Mouse (Mus musculus): ENCODE measurements around the gene Gm20696. TPM values are rescaled to one million over a fixed set of nuclear protein-coding genes. Genes with fewer than 3 reads are reported as not detected.

The Gm20696 gene
- polyA plus RNA-seq, 1 experiment = 1.8 TPM

DNA sequence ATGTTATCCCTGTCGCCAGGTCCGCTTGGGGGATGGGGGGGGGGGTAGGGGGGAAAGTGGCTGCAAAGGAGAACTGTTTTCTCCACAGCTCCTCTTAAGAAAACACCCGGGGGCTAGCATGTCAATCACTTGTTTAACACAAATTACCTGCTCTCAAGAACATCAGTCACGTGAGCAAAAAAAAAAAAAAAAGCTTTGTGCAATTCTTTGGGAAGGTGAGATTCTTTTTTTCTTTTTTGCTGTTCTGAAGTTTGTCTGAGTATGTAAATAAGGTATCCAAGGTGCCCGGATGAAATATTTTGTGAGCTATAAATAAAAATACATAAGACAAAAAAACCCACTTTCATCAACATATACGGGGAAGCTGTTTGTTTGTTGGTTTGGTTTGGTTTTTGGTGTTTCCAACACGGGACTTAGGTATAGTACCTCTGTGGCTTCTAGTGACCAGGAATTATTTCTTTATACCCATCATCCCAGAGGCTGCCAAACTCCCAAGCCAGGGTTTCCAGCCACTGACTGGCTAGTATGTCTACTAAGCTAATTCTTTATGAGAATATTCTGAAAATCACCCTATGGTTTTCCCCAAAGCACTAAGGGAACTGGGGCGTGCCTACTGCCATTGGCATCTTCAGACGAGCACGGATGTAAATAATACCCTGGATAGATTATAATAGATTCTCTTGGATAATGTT, 142.8 kb downstream of the Gm20696 start:
- DNase-seq (ENCODE audit: low read depth) = no peak
- TF ChIP-seq CTCF (IDR thresholded peaks at IDR 0.05; ENCODE audit: borderline replicate concordance, extremely low read depth, insufficient read depth, insufficient read length) = no peak
- no peak for TF ChIP-seq POLR2A (IDR thresholded peaks at IDR 0.05; ENCODE audit: borderline replicate concordance, extremely low read depth, insufficient read depth, insufficient read length, poor library complexity, severe bottlenecking)

DNA sequence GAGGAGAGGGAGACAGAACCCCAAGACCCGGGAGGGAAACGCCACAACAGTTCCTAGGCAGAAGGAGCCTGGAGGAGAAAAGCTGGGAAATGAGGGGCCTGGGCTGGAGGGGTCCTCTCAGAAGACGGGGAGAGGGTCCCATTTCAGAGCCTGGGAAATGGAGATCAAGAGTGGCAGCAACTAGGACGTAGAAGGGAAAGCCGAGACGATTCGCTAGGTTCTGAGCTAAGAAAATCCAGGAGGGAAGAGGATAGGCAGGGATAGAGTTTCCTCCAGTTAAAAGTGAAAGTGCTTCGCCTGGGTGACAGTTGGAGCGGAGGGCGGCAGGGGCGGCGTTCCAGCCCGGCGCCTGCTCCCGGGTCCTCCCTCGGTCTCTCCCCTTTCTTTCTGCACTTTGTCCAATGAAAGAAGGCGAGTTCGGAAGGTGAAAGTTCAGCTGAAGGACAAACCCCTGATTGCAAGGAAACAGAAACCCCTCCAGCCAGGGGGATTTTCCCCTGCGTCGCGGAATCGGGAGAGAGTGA, 143.4 kb downstream of the Gm20696 start:
- DNase-seq (ENCODE audit: low read depth) = peak; percentile 83
- TF ChIP-seq POLR2A (IDR thresholded peaks at IDR 0.05; ENCODE audit: borderline replicate concordance, extremely low read depth, insufficient read depth, insufficient read length, poor library complexity, severe bottlenecking) = no peak; the same call in 1 of the 2 replicates
- no peak for TF ChIP-seq CTCF (IDR thresholded peaks at IDR 0.05; ENCODE audit: borderline replicate concordance, extremely low read depth, insufficient read depth, insufficient read length)

DNA sequence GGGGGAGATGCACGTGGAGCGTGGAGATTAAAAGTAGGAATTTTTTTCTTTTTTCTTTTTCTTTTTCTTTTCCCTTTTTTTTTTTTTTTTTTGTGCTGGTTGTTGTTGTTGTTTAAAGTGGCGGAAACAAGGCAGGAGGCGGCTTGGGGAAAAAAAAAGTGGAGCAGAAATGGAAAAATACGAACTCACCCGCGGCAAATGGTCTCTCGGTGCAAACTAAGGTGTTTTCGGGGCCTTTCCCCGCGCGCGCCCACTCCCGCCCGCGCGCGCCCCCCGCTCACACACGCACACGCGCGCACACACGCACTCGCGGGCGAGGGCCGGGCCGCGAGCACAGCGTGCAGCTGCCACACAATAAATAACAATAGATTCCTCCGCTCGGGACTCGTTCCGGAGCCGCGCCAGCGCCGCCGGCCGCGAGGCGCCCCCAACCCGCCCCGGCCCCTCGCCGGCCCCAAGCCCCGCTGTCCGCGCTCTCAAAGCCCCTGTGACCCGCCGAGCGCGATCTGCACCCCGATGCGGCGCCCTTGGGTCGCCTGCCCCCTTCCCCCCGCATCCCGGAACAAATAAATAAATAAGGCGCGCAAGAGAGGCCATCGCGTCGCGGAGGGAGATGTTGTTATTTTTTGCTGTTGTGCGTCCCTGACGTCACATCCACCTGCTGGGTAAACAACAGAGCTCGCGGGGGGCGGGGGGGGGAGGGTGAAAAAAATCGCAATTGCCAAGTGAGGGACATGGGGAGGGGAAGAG, 144.1 kb downstream of the Gm20696 start, which contains the start of gene Foxp1:
TSS of gene Foxp1 (minus strand) at position 363 of the 750 bp plus-strand sequence.
- DNase-seq (ENCODE audit: low read depth) = peak; percentile 95
- TF ChIP-seq CTCF (IDR thresholded peaks at IDR 0.05; ENCODE audit: borderline replicate concordance, extremely low read depth, insufficient read depth, insufficient read length) (no peak), POLR2A (IDR thresholded peaks at IDR 0.05; ENCODE audit: borderline replicate concordance, extremely low read depth, insufficient read depth, insufficient read length, poor library complexity, severe bottlenecking) (peak; percentile 61; the same call in 1 of the 2 replicates)

DNA sequence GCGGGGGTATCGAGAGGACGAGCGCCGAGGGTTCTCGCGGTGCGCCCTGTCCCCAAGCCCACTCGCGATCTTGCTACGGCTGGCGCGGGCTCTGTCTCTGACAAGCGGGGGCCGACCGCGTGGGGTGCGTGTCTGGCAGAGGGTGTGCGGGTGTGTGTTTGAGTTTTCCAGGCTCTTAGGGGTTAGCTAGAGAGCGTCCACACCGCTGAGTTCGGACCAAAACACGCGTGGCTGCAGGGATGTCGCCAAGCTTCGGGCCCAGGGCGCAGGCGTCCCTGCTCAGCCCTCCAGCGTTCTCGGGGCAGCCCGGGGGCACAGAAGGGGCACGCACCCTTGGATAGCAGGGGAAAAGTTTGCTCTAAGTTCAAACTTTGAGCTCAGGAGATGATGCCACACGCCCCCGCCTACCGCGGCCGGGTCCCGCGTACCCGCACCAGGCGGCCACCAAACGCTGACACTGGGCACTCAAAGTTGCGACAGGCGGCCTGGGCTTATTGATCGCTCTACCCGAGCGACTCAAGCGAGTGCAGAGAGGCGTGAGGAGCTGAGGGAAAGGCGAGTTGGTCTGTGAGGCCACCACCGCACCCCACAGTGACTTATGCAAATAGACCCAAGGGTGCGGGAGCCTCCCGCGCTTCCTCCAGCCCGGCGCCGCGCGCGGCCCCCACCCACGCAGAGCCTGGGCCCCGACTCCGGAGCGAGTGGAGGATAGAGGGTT, 144.8 kb downstream of the Gm20696 start:
- peak; percentile 68 for DNase-seq (ENCODE audit: low read depth)
- TF ChIP-seq CTCF (IDR thresholded peaks at IDR 0.05; ENCODE audit: borderline replicate concordance, extremely low read depth, insufficient read depth, insufficient read length) = no peak
- TF ChIP-seq POLR2A (IDR thresholded peaks at IDR 0.05; ENCODE audit: borderline replicate concordance, extremely low read depth, insufficient read depth, insufficient read length, poor library complexity, severe bottlenecking) = 0 out of 2 replicates have a peak, but pooled peaks have one; percentile 4

DNA sequence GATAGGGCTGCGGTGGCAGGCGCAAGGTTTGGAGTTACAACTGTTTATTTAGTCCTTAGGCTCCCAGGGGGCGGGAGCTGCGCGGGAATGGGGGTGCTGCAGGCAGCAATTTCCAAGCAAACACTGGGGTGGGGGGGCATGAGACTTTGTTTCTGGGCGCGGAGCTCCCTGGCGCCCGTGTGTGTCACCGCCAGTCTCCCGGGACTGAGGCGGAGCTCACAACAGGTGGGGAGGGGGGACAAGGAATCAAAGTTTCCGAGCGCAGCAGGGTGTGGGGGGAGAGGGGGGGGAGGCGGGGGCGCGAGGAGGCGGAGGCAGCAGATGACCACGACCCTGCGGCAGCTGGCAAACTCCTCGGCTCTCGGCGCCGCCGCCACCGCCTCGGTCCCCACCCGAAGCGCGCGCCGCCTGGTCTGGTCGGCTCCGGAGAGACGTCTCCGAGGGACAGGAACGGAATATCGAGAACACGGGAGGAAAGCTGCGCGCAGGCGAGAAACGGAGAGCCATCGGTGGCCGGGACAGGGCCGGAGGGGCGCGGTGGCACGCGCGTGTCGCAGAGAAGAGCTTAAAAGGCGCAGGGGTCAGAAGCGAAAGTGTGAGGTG, 145.5 kb downstream of the Gm20696 start:
- TF ChIP-seq CTCF (IDR thresholded peaks at IDR 0.05; ENCODE audit: borderline replicate concordance, extremely low read depth, insufficient read depth, insufficient read length) (no peak), POLR2A (IDR thresholded peaks at IDR 0.05; ENCODE audit: borderline replicate concordance, extremely low read depth, insufficient read depth, insufficient read length, poor library complexity, severe bottlenecking) (0 out of 2 replicates have a peak, but pooled peaks have one; percentile 13)
- peak; percentile 88 for DNase-seq (ENCODE audit: low read depth)

DNA sequence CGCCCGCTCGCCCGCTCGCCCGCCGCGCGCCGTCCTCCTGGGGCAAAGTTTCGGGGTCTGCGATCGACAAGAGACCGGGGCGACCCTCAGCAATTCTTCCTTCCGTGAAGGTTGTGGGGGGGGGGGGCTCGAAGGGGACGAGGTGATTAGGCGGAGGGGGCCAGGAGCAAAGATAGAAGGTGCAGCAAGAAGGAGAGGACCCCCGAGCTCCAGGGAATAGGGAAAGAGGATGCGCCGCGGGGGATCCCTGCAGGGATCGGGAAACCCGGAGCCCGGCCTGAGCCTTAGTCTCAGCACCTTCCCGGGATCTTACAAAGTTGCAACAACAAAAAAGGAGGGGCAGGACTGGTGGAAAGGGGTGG, 145.9 kb downstream of the Gm20696 start:
- TF ChIP-seq CTCF (IDR thresholded peaks at IDR 0.05; ENCODE audit: borderline replicate concordance, extremely low read depth, insufficient read depth, insufficient read length) = no peak
- no peak for TF ChIP-seq POLR2A (IDR thresholded peaks at IDR 0.05; ENCODE audit: borderline replicate concordance, extremely low read depth, insufficient read depth, insufficient read length, poor library complexity, severe bottlenecking)
- no peak for DNase-seq (ENCODE audit: low read depth)

DNA sequence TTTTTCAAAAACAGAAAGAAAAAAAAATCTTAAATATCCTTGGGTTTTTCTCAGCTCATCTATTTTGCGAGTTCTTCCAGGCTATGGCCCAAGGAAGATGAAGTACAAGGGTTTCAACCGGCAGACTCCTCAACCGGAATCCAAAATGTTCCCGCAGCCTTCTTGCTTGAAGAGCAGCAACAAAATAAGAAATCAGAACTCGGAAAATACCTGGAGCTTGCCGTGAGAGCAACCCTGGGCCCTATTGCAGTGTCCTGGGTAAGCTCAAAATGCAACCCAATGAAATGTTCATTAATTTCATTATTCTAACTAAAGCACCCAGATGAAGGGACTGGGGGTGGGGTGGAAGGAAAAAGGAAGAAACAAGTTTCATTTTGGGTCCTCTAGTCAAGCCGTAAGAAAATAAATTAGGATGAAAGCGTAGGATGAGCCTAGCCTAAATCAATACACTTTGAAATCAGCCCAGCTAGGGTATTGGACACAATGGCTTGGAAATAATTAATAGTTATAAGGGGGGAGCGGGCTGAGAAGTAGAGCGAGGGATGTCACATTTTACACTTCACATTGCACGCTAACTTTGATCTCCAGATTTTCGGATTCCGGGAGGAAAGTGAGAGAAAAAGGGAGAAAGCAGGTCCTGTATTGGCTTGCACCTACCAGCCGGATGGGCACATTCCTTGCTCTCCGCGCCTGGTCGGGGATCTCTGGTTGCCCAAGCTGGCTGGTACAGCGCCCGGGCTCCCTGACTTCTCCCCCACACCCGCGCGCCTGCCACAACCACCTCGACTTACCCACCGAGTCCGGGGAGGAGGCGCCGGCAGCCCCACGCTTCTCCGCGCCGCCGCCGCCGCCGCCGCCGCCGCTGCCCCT, 146.6 kb downstream of the Gm20696 start:
- peak; percentile 63 for DNase-seq (ENCODE audit: low read depth)
- TF ChIP-seq CTCF (IDR thresholded peaks at IDR 0.05; ENCODE audit: borderline replicate concordance, extremely low read depth, insufficient read depth, insufficient read length) (no peak), POLR2A (IDR thresholded peaks at IDR 0.05; ENCODE audit: borderline replicate concordance, extremely low read depth, insufficient read depth, insufficient read length, poor library complexity, severe bottlenecking) (no peak)

DNA sequence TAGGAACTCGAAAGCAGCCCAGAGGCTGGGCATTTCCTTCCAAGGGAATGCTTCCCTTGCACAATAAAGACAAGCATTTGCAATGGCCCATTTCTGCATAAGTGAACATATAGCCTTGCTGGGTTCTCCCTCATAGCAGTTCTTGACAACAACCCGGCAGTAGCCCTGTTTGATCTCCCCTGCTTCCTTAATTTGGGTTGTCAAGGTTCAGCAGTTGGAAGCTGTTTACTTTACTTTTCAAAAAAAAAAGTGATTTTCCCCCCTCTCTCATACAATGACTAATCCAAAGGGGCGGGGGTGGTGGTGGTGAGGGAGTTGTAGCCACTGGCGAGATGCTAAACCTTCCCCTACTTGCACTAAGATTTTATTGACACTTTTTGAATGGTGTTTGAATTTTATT, 147.5 kb downstream of the Gm20696 start:
- DNase-seq (ENCODE audit: low read depth) = peak; percentile 49
- TF ChIP-seq POLR2A (IDR thresholded peaks at IDR 0.05; ENCODE audit: borderline replicate concordance, extremely low read depth, insufficient read depth, insufficient read length, poor library complexity, severe bottlenecking) = no peak
- TF ChIP-seq CTCF (IDR thresholded peaks at IDR 0.05; ENCODE audit: borderline replicate concordance, extremely low read depth, insufficient read depth, insufficient read length) = no peak

DNA sequence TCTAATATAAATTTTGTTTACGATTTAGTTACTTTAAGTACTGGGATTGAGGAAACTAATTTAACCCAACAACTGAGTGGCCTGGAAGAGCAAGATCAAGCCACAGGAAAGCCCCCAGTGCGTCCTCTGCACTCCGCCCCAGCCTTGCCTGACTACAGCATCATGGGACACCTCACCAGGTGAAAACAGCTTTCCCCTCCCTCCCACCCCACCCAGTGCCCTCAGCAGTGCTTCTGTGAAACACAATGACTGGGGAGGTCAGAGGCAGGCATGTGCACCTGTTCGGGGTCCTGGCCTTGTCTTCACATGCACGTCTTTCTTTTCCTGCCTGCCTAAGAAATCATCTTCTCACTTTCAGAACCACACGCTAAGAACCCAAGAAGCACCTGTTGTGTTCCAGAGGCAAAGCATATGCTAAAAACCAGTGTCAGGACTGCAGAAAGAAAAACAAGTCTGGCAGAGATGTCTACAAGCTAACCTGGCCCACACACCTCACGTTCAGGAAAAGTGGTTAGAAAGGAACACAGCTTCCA, 150.9 kb downstream of the Gm20696 start:
- DNase-seq (ENCODE audit: low read depth) = no peak
- no peak for TF ChIP-seq CTCF (IDR thresholded peaks at IDR 0.05; ENCODE audit: borderline replicate concordance, extremely low read depth, insufficient read depth, insufficient read length)
- no peak for TF ChIP-seq POLR2A (IDR thresholded peaks at IDR 0.05; ENCODE audit: borderline replicate concordance, extremely low read depth, insufficient read depth, insufficient read length, poor library complexity, severe bottlenecking)

DNA sequence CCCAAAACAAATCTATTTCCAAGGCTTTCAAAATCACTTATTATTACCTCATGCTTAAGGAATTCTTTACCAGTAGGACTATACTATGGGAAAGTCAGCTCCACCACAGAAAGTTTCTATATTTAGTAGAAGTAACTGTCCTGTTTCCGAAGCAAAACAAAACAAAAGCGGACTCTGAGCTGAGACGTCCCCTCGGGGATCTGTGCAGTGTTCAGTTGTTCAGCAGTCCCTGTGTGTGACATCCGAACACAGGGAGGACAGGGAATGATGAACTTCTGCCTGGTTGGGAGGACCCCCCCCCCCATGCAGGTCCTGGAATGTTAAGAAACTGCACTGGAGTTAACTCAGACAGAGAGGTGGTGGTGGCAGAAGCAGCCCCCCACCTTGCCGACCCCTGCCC, 154.7 kb downstream of the Gm20696 start:
- no peak for TF ChIP-seq CTCF (IDR thresholded peaks at IDR 0.05; ENCODE audit: borderline replicate concordance, extremely low read depth, insufficient read depth, insufficient read length)
- no peak for TF ChIP-seq POLR2A (IDR thresholded peaks at IDR 0.05; ENCODE audit: borderline replicate concordance, extremely low read depth, insufficient read depth, insufficient read length, poor library complexity, severe bottlenecking)
- DNase-seq (ENCODE audit: low read depth) = no peak

All from brain, embryonic 14.5 days (tissue).